Mouse (Mus musculus): ENCODE measurements around the gene Gpr107. TPM values are rescaled to one million over a fixed set of nuclear protein-coding genes. Genes with fewer than 3 reads are reported as not detected.

The Gpr107 gene
- polyA plus RNA-seq, 1 experiment from 2014 or later, result 38.4 TPM

DNA sequence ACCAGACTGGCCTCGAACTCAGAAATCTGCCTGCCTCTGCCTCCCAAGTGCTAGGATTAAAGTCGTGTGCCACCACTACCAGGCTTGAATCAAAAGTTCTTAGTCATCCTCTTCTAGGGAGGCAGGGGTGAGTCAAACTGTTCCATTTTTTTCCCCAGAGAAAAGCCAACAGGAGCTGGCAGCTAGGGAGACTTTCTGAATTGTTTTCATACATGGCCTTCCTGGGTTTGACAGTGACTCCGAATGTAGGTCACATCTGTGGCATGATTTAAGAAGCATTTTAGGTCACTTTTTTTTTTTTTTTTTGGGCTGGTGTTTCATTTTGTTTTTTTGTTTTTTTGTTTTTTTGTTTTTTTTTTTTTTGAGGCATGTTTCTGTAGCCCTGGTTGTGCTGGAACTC lies 33.9 kb upstream of the Gpr107 start:
- 88% methylated on average over 3 of the region's 3 CpGs for WGBS
- Histone ChIP-seq H3K4me1 (peaks cover 6% of the 10 kb centered on the region), H3K36me3 (no peaks in the 10 kb centered on the region), H3K4me2 (replicated peaks) (no peak overlapping the region), H3K9ac (no peak overlapping the region), H3K27ac (no peak overlapping the region), H3K9me3 (no peaks in the 10 kb centered on the region), H3K27me3 (replicated peaks) (no peaks in the 10 kb centered on the region), H3K4me3 (no peak overlapping the region)
- ATAC-seq (ENCODE audit: low FRiP score, low read depth), result no peak

- H3K4me3 ChIP-seq, result no peak overlapping the region
- no peak overlapping the region for H3K9ac ChIP-seq
- no peaks in the 10 kb centered on the region for H3K27me3 ChIP-seq (replicated peaks)
- WGBS, result 87% methylated on average over 10 of the region's 10 CpGs
- no peak overlapping the region for H3K4me2 ChIP-seq (replicated peaks)
- no peaks in the 10 kb centered on the region for H3K36me3 ChIP-seq
- peaks cover 6% of the 10 kb centered on the region for H3K4me1 ChIP-seq
- no peaks in the 10 kb centered on the region for H3K9me3 ChIP-seq
- H3K27ac ChIP-seq, result no peak overlapping the region
- ATAC-seq (ENCODE audit: low FRiP score, low read depth), result no peak
Observed at GRCm38 (mm10) chr2:31118639-31119380, 33.3 kb upstream of the Gpr107 start.

GRCm38 (mm10) chr2:31119795-31120194 lies 32.3 kb upstream of the Gpr107 start:
- Histone ChIP-seq H3K4me3 (no peak overlapping the region), H3K4me2 (replicated peaks) (no peak overlapping the region), H3K9me3 (no peaks in the 10 kb centered on the region), H3K36me3 (no peaks in the 10 kb centered on the region), H3K27me3 (replicated peaks) (no peaks in the 10 kb centered on the region), H3K4me1 (peaks cover 6% of the 10 kb centered on the region), H3K27ac (no peak overlapping the region), H3K9ac (no peak overlapping the region)
- 68% methylated on average over 13 of the region's 13 CpGs for WGBS
- no peak for ATAC-seq (ENCODE audit: low FRiP score, low read depth)

DNA sequence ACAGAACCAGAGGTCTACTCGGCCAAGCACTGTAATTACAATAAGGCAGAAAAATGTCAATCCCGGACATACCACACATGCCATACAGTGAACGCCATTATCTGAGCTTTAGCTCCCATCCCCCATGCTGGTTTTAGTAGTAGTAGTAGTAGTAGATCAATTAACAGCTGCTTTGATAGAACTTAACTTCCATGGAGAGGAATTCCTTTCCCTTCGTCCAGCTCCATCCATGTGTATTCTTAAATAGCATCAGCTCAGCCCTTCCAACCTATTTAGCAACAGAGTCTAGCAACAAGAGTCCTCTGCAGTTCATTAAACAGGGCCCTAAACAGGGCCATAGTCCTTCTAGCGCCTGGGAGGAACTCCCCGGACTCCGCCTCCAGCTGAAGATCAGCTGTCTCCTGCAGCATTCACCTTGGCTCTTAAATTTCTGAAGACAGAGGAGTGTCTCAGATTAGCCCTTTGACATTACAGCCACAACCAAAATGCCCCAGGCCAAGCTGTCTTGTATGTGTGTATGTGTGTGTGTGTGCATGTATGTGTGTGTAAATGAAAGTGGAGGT lies 30.9 kb upstream of the Gpr107 start:
- Histone ChIP-seq H3K27ac (no peak overlapping the region), H3K27me3 (replicated peaks) (no peaks in the 10 kb centered on the region), H3K4me3 (no peak overlapping the region), H3K9ac (no peak overlapping the region), H3K36me3 (no peaks in the 10 kb centered on the region), H3K9me3 (no peaks in the 10 kb centered on the region), H3K4me2 (replicated peaks) (no peak overlapping the region), H3K4me1 (peaks cover 3% of the 10 kb centered on the region)
- ATAC-seq (ENCODE audit: low FRiP score, low read depth), result no peak
- WGBS, result 78% methylated on average over 7 of the region's 7 CpGs

DNA sequence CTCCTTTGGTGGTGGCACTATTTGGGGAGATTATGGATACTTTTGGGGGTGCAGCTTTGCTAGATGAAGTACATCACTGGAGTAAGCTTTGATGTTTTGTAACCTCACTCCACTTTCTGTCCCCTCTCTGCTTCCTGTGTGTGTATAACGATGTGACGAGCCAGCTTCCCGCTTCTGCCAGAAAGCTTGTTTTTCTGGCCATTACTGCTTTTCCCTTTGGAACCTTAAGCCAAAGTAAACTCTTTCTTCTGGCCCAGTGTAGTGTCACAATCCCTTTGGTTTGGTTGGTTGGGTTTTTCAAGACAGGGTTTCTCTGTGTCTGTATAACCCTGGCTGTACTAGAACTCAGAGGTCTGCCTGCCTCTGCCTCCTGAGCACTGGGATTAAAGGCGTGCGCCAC lies 29.3 kb upstream of the Gpr107 start:
- Histone ChIP-seq H3K4me2 (replicated peaks) (no peak overlapping the region), H3K36me3 (no peaks in the 10 kb centered on the region), H3K4me3 (no peak overlapping the region), H3K9ac (no peak overlapping the region), H3K4me1 (peaks cover 4% of the 10 kb centered on the region; the same call in 1 of the 2 replicates), H3K9me3 (no peaks in the 10 kb centered on the region), H3K27me3 (replicated peaks) (no peaks in the 10 kb centered on the region), H3K27ac (no peak overlapping the region)
- 91% methylated on average over 5 of the region's 5 CpGs for WGBS
- ATAC-seq (ENCODE audit: low FRiP score, low read depth), result no peak

DNA sequence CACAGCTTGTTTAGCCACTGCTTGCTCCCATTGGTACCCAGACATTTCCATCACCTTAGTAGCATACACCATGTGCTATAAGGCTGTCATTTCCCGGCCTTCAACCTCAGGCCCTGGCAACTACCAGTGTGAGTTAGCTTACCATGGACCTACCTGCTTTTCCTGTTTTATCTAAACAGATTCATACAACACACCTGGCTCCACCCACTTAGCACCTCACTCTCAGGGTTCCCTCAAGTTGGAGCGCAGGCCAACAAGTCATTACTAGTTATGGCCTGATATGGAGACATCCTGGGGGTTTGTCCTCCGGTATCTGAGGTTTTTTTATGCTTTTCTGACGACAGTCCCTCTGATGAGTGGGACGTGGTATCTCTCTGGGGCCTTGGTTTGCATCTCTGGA lies 28.6 kb upstream of the Gpr107 start:
- H3K27ac ChIP-seq, result no peak overlapping the region
- H3K36me3 ChIP-seq, result no peaks in the 10 kb centered on the region
- H3K4me2 ChIP-seq (replicated peaks), result no peak overlapping the region
- ATAC-seq (ENCODE audit: low FRiP score, low read depth), result no peak
- 94% methylated on average over 5 of the region's 5 CpGs for WGBS
- peaks cover 4% of the 10 kb centered on the region; the same call in 1 of the 2 replicates for H3K4me1 ChIP-seq
- H3K9ac ChIP-seq, result no peak overlapping the region
- H3K4me3 ChIP-seq, result no peak overlapping the region
- H3K27me3 ChIP-seq (replicated peaks), result no peaks in the 10 kb centered on the region
- H3K9me3 ChIP-seq, result no peaks in the 10 kb centered on the region

GRCm38 (mm10) chr2:31124694-31125093 lies 27.4 kb upstream of the Gpr107 start:
- H3K9ac ChIP-seq, result no peak overlapping the region
- H3K36me3 ChIP-seq, result no peaks in the 10 kb centered on the region
- H3K4me2 ChIP-seq (replicated peaks), result no peak overlapping the region
- no peak overlapping the region for H3K27ac ChIP-seq
- ATAC-seq (ENCODE audit: low FRiP score, low read depth), result no peak
- 64% methylated on average over 2 of the region's 2 CpGs for WGBS
- H3K4me1 ChIP-seq, result peaks cover 4% of the 10 kb centered on the region; the same call in 1 of the 2 replicates
- H3K9me3 ChIP-seq, result no peaks in the 10 kb centered on the region
- no peak overlapping the region for H3K4me3 ChIP-seq
- H3K27me3 ChIP-seq (replicated peaks), result no peaks in the 10 kb centered on the region

GRCm38 (mm10) chr2:31125156-31125555 lies 27.0 kb upstream of the Gpr107 start:
- Histone ChIP-seq H3K27ac (no peak overlapping the region), H3K4me1 (peaks cover 4% of the 10 kb centered on the region; the same call in 1 of the 2 replicates), H3K9ac (no peak overlapping the region), H3K9me3 (no peaks in the 10 kb centered on the region), H3K27me3 (replicated peaks) (no peaks in the 10 kb centered on the region), H3K36me3 (no peaks in the 10 kb centered on the region), H3K4me3 (no peak overlapping the region), H3K4me2 (replicated peaks) (no peak overlapping the region)
- 79% methylated on average over 7 of the region's 7 CpGs for WGBS
- ATAC-seq (ENCODE audit: low FRiP score, low read depth), result no peak

DNA sequence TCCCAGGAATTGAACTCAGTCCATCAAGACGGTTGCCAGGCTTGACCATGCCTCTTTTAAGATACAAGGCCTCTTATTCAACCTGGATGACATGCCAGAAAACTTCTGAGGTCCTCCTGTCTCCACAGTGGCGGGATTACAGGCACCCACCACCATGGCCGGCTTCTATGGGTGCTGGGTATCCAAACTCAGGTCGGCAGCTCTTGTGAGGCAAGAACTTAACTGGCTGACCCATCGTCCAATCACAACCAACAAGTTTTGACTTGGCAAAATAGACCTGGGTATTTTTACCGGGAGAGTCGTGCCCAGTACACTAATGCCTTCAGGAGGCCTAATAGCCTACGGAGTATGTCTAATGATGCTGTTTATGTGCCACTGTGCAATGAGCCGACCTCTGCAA lies 26.1 kb upstream of the Gpr107 start:
- 79% methylated on average over 9 of the region's 9 CpGs for WGBS

DNA sequence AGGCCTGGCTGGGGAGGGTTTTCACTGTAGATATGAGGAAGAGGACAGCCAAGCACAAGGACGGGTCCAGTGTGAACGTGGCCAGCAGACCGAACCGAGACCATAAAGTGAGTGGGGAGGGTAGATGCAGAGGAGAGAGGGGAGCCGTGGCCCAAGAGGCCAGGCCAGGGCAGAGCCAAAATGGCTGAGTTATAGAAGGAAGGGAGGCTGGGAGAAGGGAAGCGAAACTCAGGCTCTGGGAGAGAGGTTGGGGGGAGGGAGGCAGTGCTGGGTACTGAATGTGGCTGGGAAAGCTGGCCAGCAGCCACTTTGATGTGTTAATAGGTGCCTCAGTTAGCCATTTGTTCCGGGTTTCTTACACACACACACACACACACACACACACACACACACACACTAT lies 24.9 kb upstream of the Gpr107 start:
- Histone ChIP-seq H3K27ac (no peak overlapping the region), H3K27me3 (replicated peaks) (no peaks in the 10 kb centered on the region), H3K36me3 (no peaks in the 10 kb centered on the region), H3K4me1 (peaks cover 4% of the 10 kb centered on the region; the same call in 1 of the 2 replicates), H3K9me3 (no peaks in the 10 kb centered on the region), H3K4me2 (replicated peaks) (no peak overlapping the region), H3K4me3 (no peak overlapping the region), H3K9ac (no peak overlapping the region)
- 62% methylated on average over 7 of the region's 7 CpGs for WGBS
- ATAC-seq (ENCODE audit: low FRiP score, low read depth), result no peak

More for the DNA sequence above, 26.1 kb upstream of the Gpr107 start:
- Histone ChIP-seq H3K9ac (no peak overlapping the region), H3K9me3 (no peaks in the 10 kb centered on the region), H3K27ac (no peak overlapping the region), H3K4me2 (replicated peaks) (no peak overlapping the region), H3K4me3 (no peak overlapping the region), H3K4me1 (peaks cover 4% of the 10 kb centered on the region; the same call in 1 of the 2 replicates), H3K27me3 (replicated peaks) (no peaks in the 10 kb centered on the region), H3K36me3 (no peaks in the 10 kb centered on the region)
- ATAC-seq (ENCODE audit: low FRiP score, low read depth), result no peak

- peaks cover 4% of the 10 kb centered on the region; the same call in 1 of the 2 replicates for H3K4me1 ChIP-seq
- no peak overlapping the region for H3K27ac ChIP-seq
- no peak overlapping the region for H3K4me3 ChIP-seq
- no peak overlapping the region for H3K9ac ChIP-seq
- 67% methylated on average over 4 of the region's 4 CpGs for WGBS
- no peaks in the 10 kb centered on the region for H3K9me3 ChIP-seq
- H3K36me3 ChIP-seq, result no peaks in the 10 kb centered on the region
- H3K27me3 ChIP-seq (replicated peaks), result no peaks in the 10 kb centered on the region
- H3K4me2 ChIP-seq (replicated peaks), result no peak overlapping the region
- ATAC-seq (ENCODE audit: low FRiP score, low read depth), result no peak
Observed at GRCm38 (mm10) chr2:31127899-31128298, 24.2 kb upstream of the Gpr107 start.

DNA sequence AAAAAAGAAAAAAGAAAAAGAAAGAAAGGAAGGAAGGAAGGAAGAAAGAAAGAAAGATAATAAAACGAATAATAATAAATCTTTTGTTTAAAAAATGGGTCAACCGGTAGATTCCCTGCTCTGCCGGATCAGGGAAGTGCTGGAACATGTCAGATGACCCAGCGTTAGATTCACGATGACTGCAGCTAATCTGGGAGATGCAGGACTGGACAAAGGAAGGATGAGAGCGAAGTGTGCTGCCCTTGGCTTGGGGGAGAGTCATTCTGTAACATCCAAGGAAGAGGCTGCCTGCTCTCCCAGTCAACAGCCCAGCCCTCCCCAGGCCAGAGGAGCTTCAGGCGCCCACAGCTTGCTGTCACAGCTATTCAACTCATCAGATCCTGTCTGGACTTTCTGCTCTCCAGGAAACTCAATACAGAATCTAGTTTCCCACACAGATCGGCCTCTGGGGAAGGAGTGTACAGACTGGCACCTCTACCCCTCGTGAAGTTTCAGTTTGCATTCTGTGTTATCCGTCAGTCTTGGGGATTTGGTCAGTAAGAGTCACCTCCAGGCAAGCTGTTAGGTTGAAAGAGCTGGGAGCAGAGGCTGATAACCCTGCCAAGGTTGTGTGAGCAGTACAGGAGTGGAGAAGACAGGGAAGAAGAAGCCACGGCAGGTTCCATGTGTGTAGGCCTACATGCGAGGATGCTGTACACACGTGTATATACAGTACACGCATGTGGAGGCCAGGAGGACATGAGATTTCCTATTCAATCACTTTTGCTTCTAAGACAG lies 22.2 kb upstream of the Gpr107 start:
- no peaks in the 10 kb centered on the region for H3K36me3 ChIP-seq
- H3K4me3 ChIP-seq, result no peak overlapping the region
- H3K9ac ChIP-seq, result no peak overlapping the region
- no peaks in the 10 kb centered on the region for H3K27me3 ChIP-seq (replicated peaks)
- H3K27ac ChIP-seq, result no peak overlapping the region
- ATAC-seq (ENCODE audit: low FRiP score, low read depth), result no peak
- no peak overlapping the region for H3K4me2 ChIP-seq (replicated peaks)
- WGBS, result 88% methylated on average over 14 of the region's 14 CpGs
- peaks cover 4% of the 10 kb centered on the region; the same call in 1 of the 2 replicates for H3K4me1 ChIP-seq
- no peaks in the 10 kb centered on the region for H3K9me3 ChIP-seq

Data from neural tube, embryonic 12.5 days (tissue).